Mouse (Mus musculus): Measurements from ENCODE around the gene Atp6v1g2.

Atp6v1g2 gene

GRCm38 (mm10) chr17:35233114-35233980 lies at the start of gene Atp6v1g2:
Gene Atp6v1g2, plus strand, starts transcription at chr17:35233660.
- DNase-seq (ENCODE audit: low read depth, low spot score), result peak; percentile 54

- DNase-seq (ENCODE audit: low read depth, low spot score), result peak; percentile 91
Observed at GRCm38 (mm10) chr17:35185639-35186611, 47.5 kb upstream of the Atp6v1g2 start.

GRCm38 (mm10) chr17:35186681-35187080 lies 46.8 kb upstream of the Atp6v1g2 start:
- peak; percentile 91 for DNase-seq (ENCODE audit: low read depth, low spot score)

- peak; percentile 69 for DNase-seq (ENCODE audit: low read depth, low spot score)
Observed at GRCm38 (mm10) chr17:35187345-35187744, 46.1 kb upstream of the Atp6v1g2 start.

GRCm38 (mm10) chr17:35187959-35188610 lies 45.4 kb upstream of the Atp6v1g2 start, which contains the start of gene Lst1:
Gene Lst1, minus strand, starts transcription at chr17:35188439.
- DNase-seq (ENCODE audit: low read depth, low spot score), result peak; percentile 90

- DNase-seq (ENCODE audit: low read depth, low spot score), result peak; percentile 71
Observed at GRCm38 (mm10) chr17:35189186-35189585, 44.3 kb upstream of the Atp6v1g2 start.

- DNase-seq (ENCODE audit: low read depth, low spot score), result peak; percentile 79
Observed at GRCm38 (mm10) chr17:35190096-35190495, 43.4 kb upstream of the Atp6v1g2 start.

GRCm38 (mm10) chr17:35191723-35192122 lies 41.7 kb upstream of the Atp6v1g2 start:
- peak; percentile 60 for DNase-seq (ENCODE audit: low read depth, low spot score)

GRCm38 (mm10) chr17:35192924-35193323 lies 40.5 kb upstream of the Atp6v1g2 start:
- peak; percentile 81 for DNase-seq (ENCODE audit: low read depth, low spot score)

- DNase-seq (ENCODE audit: low read depth, low spot score), result peak; percentile 96
Observed at GRCm38 (mm10) chr17:35193881-35194843, 39.3 kb upstream of the Atp6v1g2 start, which contains the start of gene Ltb. Gene Ltb, plus strand, starts transcription at chr17:35194439.

- DNase-seq (ENCODE audit: low read depth, low spot score), result no peak
Observed at GRCm38 (mm10) chr17:35194844-35195630, 38.4 kb upstream of the Atp6v1g2 start.

GRCm38 (mm10) chr17:35195631-35196320 lies 37.7 kb upstream of the Atp6v1g2 start:
- DNase-seq (ENCODE audit: low read depth, low spot score), result peak; percentile 93

GRCm38 (mm10) chr17:35196321-35196641 lies 37.2 kb upstream of the Atp6v1g2 start:
- peak; percentile 80 for DNase-seq (ENCODE audit: low read depth, low spot score)

GRCm38 (mm10) chr17:35197126-35197525 lies 36.3 kb upstream of the Atp6v1g2 start:
- peak; percentile 89 for DNase-seq (ENCODE audit: low read depth, low spot score)

GRCm38 (mm10) chr17:35198029-35198428 lies 35.4 kb upstream of the Atp6v1g2 start:
- peak; percentile 52 for DNase-seq (ENCODE audit: low read depth, low spot score)

- no peak for DNase-seq (ENCODE audit: low read depth, low spot score)
Observed at GRCm38 (mm10) chr17:35198946-35199345, 34.5 kb upstream of the Atp6v1g2 start.

- peak; percentile 87 for DNase-seq (ENCODE audit: low read depth, low spot score)
Observed at GRCm38 (mm10) chr17:35200398-35200797, 33.1 kb upstream of the Atp6v1g2 start.

- DNase-seq (ENCODE audit: low read depth, low spot score), result peak; percentile 72
Observed at GRCm38 (mm10) chr17:35201128-35201527, 32.3 kb upstream of the Atp6v1g2 start.

GRCm38 (mm10) chr17:35201787-35202186 lies 31.7 kb upstream of the Atp6v1g2 start, which contains the start of gene Tnf:
Gene Tnf, minus strand, starts transcription at chr17:35202007.
- peak; percentile 89 for DNase-seq (ENCODE audit: low read depth, low spot score)

All from A20 (cell line).